Mouse (Mus musculus) brain, adult 10 weeks (tissue): ENCODE data around the gene Gm527. TPM values are rescaled to one million over a fixed set of nuclear protein-coding genes. Genes with fewer than 3 reads are reported as not detected.

Experiments
- polyA plus RNA-seq: library from polyadenylated mRNA; stranded (reverse); fragments of 350-450 nt; fragmentation: Illumina TruSeq; extraction: RNeasy Lipid Tissue Mini Kit (QIAGEN cat#74804); gene quantifications from one replicate; pipeline ENCODE4 v1.2.3, GENCODE M21; 2015; ENCODE audit warnings: low read depth, low replicate concordance

Gene Gm527
- 18.2 TPM for polyA plus RNA-seq

DNA sequence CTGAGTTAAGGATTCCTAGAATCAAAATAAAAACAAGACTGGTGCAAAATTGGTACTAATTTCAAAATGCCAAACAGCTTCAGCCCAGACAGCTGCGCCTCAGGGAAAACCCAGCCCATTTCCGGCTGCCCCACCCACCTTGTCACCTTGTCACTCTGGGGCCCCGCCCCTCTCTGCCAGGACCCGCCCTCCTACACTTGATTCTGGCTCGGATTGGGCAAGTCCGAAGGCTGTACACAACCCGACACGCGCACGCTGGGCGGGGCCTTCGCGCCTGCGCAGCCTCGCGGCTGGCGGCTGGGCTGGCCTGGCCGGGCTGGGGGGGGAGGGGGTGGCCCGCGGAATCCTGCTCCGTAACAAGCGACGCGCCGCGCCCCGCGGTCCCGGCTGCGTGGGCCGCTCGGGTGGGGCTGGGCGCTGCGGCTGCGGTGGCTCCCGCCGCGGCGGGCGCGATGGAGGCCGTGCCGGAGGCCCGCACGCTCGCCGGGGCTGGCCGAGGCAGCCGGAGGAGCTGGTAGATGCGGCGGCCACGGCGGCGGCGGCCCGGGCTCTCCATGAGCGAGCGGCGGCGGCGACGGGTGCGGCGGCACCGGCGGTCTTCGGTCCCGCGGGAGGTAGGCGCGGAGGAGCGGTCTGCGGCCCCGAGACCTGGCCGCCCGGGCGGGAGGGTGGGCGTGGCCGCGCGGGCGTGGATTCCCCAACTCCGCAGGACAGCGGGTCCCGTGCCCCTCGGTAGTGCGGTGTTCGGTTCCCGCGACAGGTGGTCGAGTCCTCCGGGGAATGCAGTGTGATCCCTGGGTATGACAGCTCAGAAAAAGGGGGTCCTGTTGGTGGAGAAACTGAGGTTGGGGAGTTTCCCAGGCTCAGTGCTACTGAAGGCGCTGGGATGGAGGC lies at the start of gene Gm527:
Gene Gm527, plus strand, starts transcription at position 329 of the 894 bp plus-strand sequence.

DNA sequence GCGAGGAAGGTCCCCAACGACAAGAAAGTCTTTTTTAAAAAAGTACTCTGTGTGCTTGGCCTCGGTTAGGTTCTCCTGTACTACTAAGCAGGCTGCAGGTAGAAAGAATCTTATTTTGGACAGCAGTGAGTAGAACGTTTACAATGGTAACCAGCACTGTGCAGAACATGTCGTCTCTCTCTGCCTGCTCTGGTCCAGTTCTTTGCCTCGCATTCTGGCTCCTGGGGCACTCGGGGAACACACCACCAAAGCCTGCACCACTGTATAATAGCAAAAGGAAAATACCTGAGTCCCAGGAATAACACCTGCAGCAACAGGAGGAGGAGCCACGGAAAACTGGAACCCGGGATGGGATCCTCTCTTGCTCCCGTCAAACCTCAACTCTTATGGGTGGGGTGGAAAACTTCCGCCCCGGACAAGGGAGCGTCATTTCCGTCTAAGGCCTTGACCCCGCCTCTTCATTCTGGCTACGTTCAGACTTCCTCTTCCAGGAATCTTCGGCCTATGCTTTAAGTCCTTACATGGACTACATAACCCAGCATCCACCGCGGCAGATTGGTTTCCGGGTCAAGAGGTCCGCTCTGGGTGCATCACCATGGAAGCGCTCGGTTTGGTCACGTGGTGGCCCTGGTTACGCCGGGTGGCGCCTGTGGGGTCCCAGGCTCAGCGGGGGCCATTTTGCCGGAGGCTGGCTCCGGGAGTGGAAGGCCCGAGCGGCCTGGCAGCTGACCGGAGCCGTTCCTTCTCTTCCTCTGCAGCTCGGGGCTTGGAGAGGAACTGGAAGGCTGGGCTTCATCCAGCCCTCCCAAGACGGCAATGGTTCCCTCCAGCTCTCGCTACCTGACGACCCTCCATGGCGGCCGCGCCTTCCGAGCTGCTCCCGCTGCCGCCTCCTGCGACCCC lies 47.7 kb downstream of the Gm527 start, which contains the start of the genes Klhl28 and Togaram1:
Gene Klhl28, minus strand, starts transcription at position 411 of the 903 bp plus-strand sequence.
Gene Togaram1, plus strand, starts transcription at position 681 of the 903 bp plus-strand sequence.

Other genes with a start within 250 kb of the Gm527 start
- 13.5 TPM for gene Klhl28, start 47.6 kb downstream of the Gm527 start, polyA plus RNA-seq
- gene Togaram1, start 47.9 kb downstream of the Gm527 start, polyA plus RNA-seq = 26.9 TPM
- gene Prpf39, start 118.4 kb downstream of the Gm527 start, polyA plus RNA-seq = 35.0 TPM
- 325 TPM for gene Fkbp3, start 156.1 kb downstream of the Gm527 start, polyA plus RNA-seq
- gene Fancm, start 157.7 kb downstream of the Gm527 start, polyA plus RNA-seq = 4.7 TPM